Mouse (Mus musculus) liver, embryonic 12.5 days (tissue): ENCODE results near the gene Dusp13. TPM values are rescaled to one million over a fixed set of nuclear protein-coding genes. Genes with fewer than 3 reads are reported as not detected.

Experiments used
- ATAC-seq: fragments of 200-750 bp; cut with Nextera tagmentation; 2 replicates; pipeline ENCODE4 v1.8.0; 2017; ENCODE audit warnings: moderate number of reproducible peaks, mild to moderate bottlenecking, moderate library complexity
- H3K27ac ChIP-seq: fragments of 300-500 bp; sonication (generic); 2 replicates; pipeline ENCODE4 v1.5.1; 2016; ENCODE audit warnings: mild to moderate bottlenecking
- H3K27me3 ChIP-seq: fragments of 300-500 bp; sonication (generic); replicated peaks from 2 replicates; pipeline ENCODE4 v1.6.1; 2016; ENCODE audit warnings: mild to moderate bottlenecking, moderate library complexity
- H3K36me3 ChIP-seq: fragments of 300-500 bp; sonication (generic); 2 replicates; pipeline ENCODE4 v1.6.1; 2016; ENCODE audit warnings: mild to moderate bottlenecking, moderate library complexity
- H3K4me1 ChIP-seq: fragments of 300-500 bp; sonication (generic); 2 replicates; pipeline ENCODE4 v1.6.1; 2016
- H3K4me2 ChIP-seq: fragments of 300-500 bp; sonication (generic); 2 replicates; pipeline ENCODE4 v1.6.1; 2016; ENCODE audit warnings: mild to moderate bottlenecking, moderate library complexity
- H3K4me3 ChIP-seq: fragments of 300-500 bp; sonication (generic); 2 replicates; pipeline ENCODE4 v1.5.1; 2016; ENCODE audit warnings: mild to moderate bottlenecking, moderate library complexity
- H3K9ac ChIP-seq: fragments of 300-500 bp; sonication (generic); 2 replicates; pipeline ENCODE4 v1.6.1; 2016; ENCODE audit warnings: mild to moderate bottlenecking, moderate library complexity
- H3K9me3 ChIP-seq: fragments of 300-500 bp; sonication (generic); replicated peaks from 2 replicates; pipeline ENCODE4 v1.6.1; 2016; ENCODE audit warnings: mild to moderate bottlenecking, moderate library complexity
- WGBS: fragments of 180-500 bp; shearing (Covaris S2); methylation state at CpG from one replicate; pipeline ENCODE4 v1.1.7; 2016; ENCODE audit not compliant: insufficient replicate concordance; 5-methylcytosine and 5-hydroxymethylcytosine counted together
- polyA plus RNA-seq: library from polyadenylated mRNA; unstranded; fragments of >200 nt; fragmentation: Nextera tagmentation; extraction: Ambion mirVana; gene quantifications from 2 replicates; pipeline ENCODE4 v1.2.1, GENCODE M21; 2016

The Dusp13 gene
- polyA plus RNA-seq = not detected in 2 replicates

DNA sequence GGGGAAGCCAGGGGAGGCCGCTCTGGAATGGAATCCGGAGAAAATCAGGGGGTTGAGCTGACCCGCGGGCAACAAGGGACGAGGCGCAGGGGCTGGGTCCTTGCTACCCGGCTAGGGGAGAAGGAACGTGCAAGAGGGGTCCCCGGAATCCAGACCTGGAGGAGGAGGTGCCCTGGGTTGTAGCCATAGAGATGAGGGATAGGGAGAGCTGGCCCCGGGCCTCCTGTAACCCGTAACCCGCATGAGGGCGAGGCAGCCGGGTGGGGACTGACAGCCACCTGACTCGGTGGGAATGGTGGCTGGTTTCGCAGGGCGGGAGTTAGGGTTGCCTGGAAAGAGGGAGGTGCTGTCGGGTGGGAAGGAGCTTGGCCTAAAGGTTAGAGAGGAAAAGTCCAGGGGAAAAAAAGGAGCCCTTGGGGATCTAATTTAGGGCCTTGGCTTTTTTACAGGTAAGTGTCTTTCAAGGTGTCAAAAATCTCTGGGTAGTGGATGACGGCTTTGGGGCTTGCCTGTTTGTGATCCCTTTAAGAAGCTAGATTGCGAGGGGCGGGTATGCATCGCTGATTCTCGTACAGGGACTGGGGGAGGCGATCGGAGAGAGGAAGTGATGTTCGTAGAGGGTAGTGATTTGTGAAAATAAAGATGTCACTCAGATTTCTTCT, at the start of gene Dusp13:
TSS of gene Dusp13 (minus strand) at position 301 of the 662 bp plus-strand sequence.
- peak within 1 kb of the TSS; percentile 94 for H3K9ac ChIP-seq
- no peaks in the 10 kb centered on the region for H3K9me3 ChIP-seq
- peak within 1 kb of the TSS; percentile 80 for H3K27ac ChIP-seq
- peaks cover 60% of the 10 kb centered on the region for H3K4me1 ChIP-seq
- ATAC-seq = peak; percentile 82
- peak within 1 kb of the TSS; percentile 88 for H3K4me3 ChIP-seq
- peaks cover 5% of the 10 kb centered on the region for H3K27me3 ChIP-seq
- no peaks in the 10 kb centered on the region for H3K36me3 ChIP-seq
- under 1% methylated on average over 26 of the region's 26 CpGs for WGBS
- H3K4me2 ChIP-seq = peak within 1 kb of the TSS; percentile 87

- Histone ChIP-seq H3K27me3 (no peaks in the 10 kb centered on the region), H3K36me3 (peaks cover 14% of the 10 kb centered on the region; the same call in 1 of the 2 replicates), H3K4me1 (peaks cover 9% of the 10 kb centered on the region; the same call in 1 of the 2 replicates), H3K4me2 (no peak overlapping the region), H3K9me3 (no peaks in the 10 kb centered on the region), H3K27ac (no peak overlapping the region), H3K9ac (no peak overlapping the region), H3K4me3 (no peak overlapping the region)
- 91% methylated on average over 4 of the region's 4 CpGs for WGBS
- ATAC-seq = no peak
Measured at GRCm38 (mm10) chr14:21800641-21801040, 49.7 kb upstream of the Dusp13 start.

- no peaks in the 10 kb centered on the region for H3K27me3 ChIP-seq
- H3K27ac ChIP-seq = no peak overlapping the region
- no peak overlapping the region for H3K9ac ChIP-seq
- peaks cover 47% of the 10 kb centered on the region for H3K36me3 ChIP-seq
- H3K4me2 ChIP-seq = no peak overlapping the region
- no peaks in the 10 kb centered on the region for H3K9me3 ChIP-seq
- WGBS = 85% methylated on average over 6 of the region's 6 CpGs
- no peak overlapping the region for H3K4me3 ChIP-seq
- H3K4me1 ChIP-seq = peaks cover 16% of the 10 kb centered on the region
- ATAC-seq = no peak
Measured at GRCm38 (mm10) chr14:21792250-21792649, 41.3 kb upstream of the Dusp13 start.

GRCm38 (mm10) chr14:21791722-21792121, 40.7 kb upstream of the Dusp13 start:
- H3K9ac ChIP-seq = no peak overlapping the region
- H3K9me3 ChIP-seq = no peaks in the 10 kb centered on the region
- peaks cover 16% of the 10 kb centered on the region for H3K4me1 ChIP-seq
- peaks cover 48% of the 10 kb centered on the region for H3K36me3 ChIP-seq
- no peak overlapping the region for H3K4me2 ChIP-seq
- no peaks in the 10 kb centered on the region for H3K27me3 ChIP-seq
- WGBS = 58% methylated on average over 4 of the region's 4 CpGs
- no peak for ATAC-seq
- H3K27ac ChIP-seq = no peak overlapping the region
- no peak overlapping the region for H3K4me3 ChIP-seq

- Histone ChIP-seq H3K9me3 (no peaks in the 10 kb centered on the region), H3K36me3 (peaks cover 55% of the 10 kb centered on the region), H3K4me3 (no peak overlapping the region), H3K9ac (no peak overlapping the region), H3K27me3 (no peaks in the 10 kb centered on the region), H3K27ac (0 out of 2 replicates have a peak overlapping the region, but pooled peaks have one; percentile 14), H3K4me2 (no peak overlapping the region), H3K4me1 (peaks cover 16% of the 10 kb centered on the region)
- WGBS = 80% methylated on average over 9 of the region's 9 CpGs
- no peak for ATAC-seq
Measured at GRCm38 (mm10) chr14:21790585-21791251, 39.7 kb upstream of the Dusp13 start.

GRCm38 (mm10) chr14:21788121-21788520, 37.1 kb upstream of the Dusp13 start:
- Histone ChIP-seq H3K9ac (no peak overlapping the region), H3K27me3 (no peaks in the 10 kb centered on the region), H3K36me3 (peaks cover 59% of the 10 kb centered on the region), H3K4me1 (peaks cover 16% of the 10 kb centered on the region), H3K27ac (no peak overlapping the region), H3K4me3 (no peak overlapping the region), H3K9me3 (no peaks in the 10 kb centered on the region), H3K4me2 (no peak overlapping the region)
- 85% methylated on average over 5 of the region's 5 CpGs for WGBS
- no peak for ATAC-seq

DNA sequence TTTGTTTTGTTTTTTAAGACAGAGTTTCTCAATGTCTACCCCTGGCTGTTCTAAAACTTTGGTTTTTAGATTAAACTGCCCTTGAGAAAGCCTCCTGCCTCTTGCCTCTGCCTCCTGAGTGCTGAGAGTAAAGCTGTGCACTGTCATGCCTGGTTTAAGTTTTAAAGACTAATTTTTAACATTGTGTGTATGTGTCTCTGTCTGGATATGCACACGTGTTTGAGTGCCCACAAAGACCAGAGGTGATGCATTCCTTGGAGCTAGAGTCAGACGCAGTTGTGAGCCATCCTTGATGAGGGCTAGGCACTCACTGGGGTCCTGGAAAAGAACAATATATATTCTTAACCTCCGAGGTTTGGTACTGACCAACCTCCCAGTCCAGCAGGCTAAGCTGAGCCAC, 36.4 kb upstream of the Dusp13 start:
- ATAC-seq = no peak
- peaks cover 51% of the 10 kb centered on the region for H3K36me3 ChIP-seq
- no peak overlapping the region for H3K27ac ChIP-seq
- H3K27me3 ChIP-seq = no peaks in the 10 kb centered on the region
- no peak overlapping the region for H3K9ac ChIP-seq
- no peaks in the 10 kb centered on the region for H3K9me3 ChIP-seq
- WGBS = 71% methylated on average over 3 of the region's 3 CpGs
- H3K4me3 ChIP-seq = no peak overlapping the region
- peaks cover 16% of the 10 kb centered on the region for H3K4me1 ChIP-seq
- no peak overlapping the region for H3K4me2 ChIP-seq

DNA sequence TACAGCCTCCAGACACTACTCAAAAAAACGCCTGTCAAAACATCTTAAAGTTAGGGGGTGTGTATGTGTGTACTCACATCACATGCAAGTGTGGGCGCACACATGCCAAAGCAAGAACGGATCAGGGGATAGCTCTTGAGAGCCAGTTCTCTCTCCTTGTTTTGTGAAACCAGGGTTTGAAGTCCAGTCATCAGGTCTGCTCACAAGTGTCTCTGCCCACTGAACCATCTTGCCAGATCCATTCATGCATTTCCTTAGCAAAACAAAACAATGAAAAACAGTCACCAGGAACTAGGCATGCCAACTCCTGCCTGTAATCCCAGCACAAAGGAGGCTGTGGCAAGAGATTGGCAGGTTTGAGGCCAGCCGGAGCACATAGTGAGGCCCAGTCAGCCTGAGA, 35.5 kb upstream of the Dusp13 start:
- H3K9me3 ChIP-seq = no peaks in the 10 kb centered on the region
- 85% methylated on average over 4 of the region's 4 CpGs for WGBS

GRCm38 (mm10) chr14:21776201-21776600, 25.2 kb upstream of the Dusp13 start:
- Histone ChIP-seq H3K4me1 (no peaks in the 10 kb centered on the region), H3K4me3 (no peak overlapping the region), H3K9me3 (no peaks in the 10 kb centered on the region), H3K27ac (no peak overlapping the region), H3K36me3 (peaks cover 44% of the 10 kb centered on the region), H3K4me2 (no peak overlapping the region), H3K27me3 (no peaks in the 10 kb centered on the region), H3K9ac (no peak overlapping the region)
- 84% methylated on average over 4 of the region's 4 CpGs for WGBS
- no peak for ATAC-seq

More for the DNA sequence above, 35.5 kb upstream of the Dusp13 start:
- no peak overlapping the region for H3K4me2 ChIP-seq
- H3K9ac ChIP-seq = no peak overlapping the region
- no peak overlapping the region for H3K27ac ChIP-seq
- H3K27me3 ChIP-seq = no peaks in the 10 kb centered on the region
- H3K4me1 ChIP-seq = peaks cover 12% of the 10 kb centered on the region
- H3K36me3 ChIP-seq = peaks cover 52% of the 10 kb centered on the region
- H3K4me3 ChIP-seq = no peak overlapping the region
- ATAC-seq = no peak

GRCm38 (mm10) chr14:21773946-21774345, 23.0 kb upstream of the Dusp13 start:
- Histone ChIP-seq H3K4me1 (no peaks in the 10 kb centered on the region), H3K4me2 (no peak overlapping the region), H3K9me3 (no peaks in the 10 kb centered on the region), H3K27me3 (no peaks in the 10 kb centered on the region), H3K9ac (no peak overlapping the region), H3K4me3 (no peak overlapping the region), H3K36me3 (peaks cover 28% of the 10 kb centered on the region), H3K27ac (no peak overlapping the region)
- WGBS = 71% methylated on average over 2 of the region's 2 CpGs
- ATAC-seq = no peak

- Histone ChIP-seq H3K36me3 (peaks cover 17% of the 10 kb centered on the region), H3K9ac (no peak overlapping the region), H3K4me1 (peaks cover 6% of the 10 kb centered on the region; the same call in 1 of the 2 replicates), H3K4me3 (no peak overlapping the region), H3K27ac (no peak overlapping the region), H3K4me2 (no peak overlapping the region), H3K9me3 (no peaks in the 10 kb centered on the region), H3K27me3 (no peaks in the 10 kb centered on the region)
- ATAC-seq = no peak
- 82% methylated on average over 11 of the region's 11 CpGs for WGBS
Measured at GRCm38 (mm10) chr14:21772506-21773281, 21.7 kb upstream of the Dusp13 start.
